ENCODE assay signal across 9 mouse cellular contexts in genomic region chr2:119047849-119048248, GRCm38 (mm10). TPM values are rescaled to one million over a fixed set of nuclear protein-coding genes. Genes with fewer than 3 reads are reported as not detected.
DNase-seq lines count a peak whose midpoint lies in the region; ATAC-seq and TF ChIP-seq lines count a peak whose summit lies in the region.
"Had no signal": no experiment of that assay in that cellular context is flagged by ENCODE, and none has a peak within 500 bp of the region (broad histone marks: within the 10 kb centered on the region; RNA-seq: fewer than 3 reads in every experiment).

No protein-coding gene starts in this region.

- no peaks in the 10 kb centered on the region for H3K9me3 ChIP-seq in heart, postnatal 0 days (replicated peaks; ENCODE audit: control insufficient read depth, low read length)
- H3K9me3 ChIP-seq in intestine, embryonic 14.5 days (ENCODE audit: control insufficient read depth, low read length), result no peaks in the 10 kb centered on the region
- H3K9me3 ChIP-seq in neural tube, embryonic 11.5 days (ENCODE audit: control insufficient read depth, low read length), result no peaks in the 10 kb centered on the region

- H3K9ac ChIP-seq in heart, postnatal 0 days (replicated peaks; ENCODE audit: low read depth, low read length), result peak overlapping the region; percentile 68
- H3K9ac ChIP-seq in intestine, embryonic 14.5 days (ENCODE audit: low read length), result peak overlapping the region; percentile 76
- H3K9ac ChIP-seq in neural tube, embryonic 11.5 days (ENCODE audit: low read length), result peak overlapping the region; percentile 73

- peak overlapping the region; percentile 69 for H3K4me2 ChIP-seq in heart, postnatal 0 days (ENCODE audit: low read depth, low read length)
- H3K4me2 ChIP-seq in intestine, embryonic 14.5 days (ENCODE audit: low read length), result peak overlapping the region; percentile 63
- H3K4me2 ChIP-seq in neural tube, embryonic 11.5 days (ENCODE audit: low read depth), result peak overlapping the region; percentile 47

- peaks cover 7% of the 10 kb centered on the region; the same call in 1 of the 2 replicates for H3K4me1 ChIP-seq in heart, postnatal 0 days (ENCODE audit: control insufficient read depth, insufficient read depth)
- 0 out of 2 replicates have a peak, but pooled peaks cover 3% of the 10 kb centered on the region for H3K4me1 ChIP-seq in intestine, embryonic 14.5 days (replicated peaks; ENCODE audit: control insufficient read depth, insufficient read depth, low read length)
- no peaks in the 10 kb centered on the region; the same call in 1 of the 2 replicates for H3K4me1 ChIP-seq in neural tube, embryonic 11.5 days (ENCODE audit: control insufficient read depth, insufficient read depth, low read length)

- ATAC-seq in heart, postnatal 0 days (ENCODE audit: insufficient read depth, low read depth), result no peak
- no peak for ATAC-seq in intestine, embryonic 14.5 days (replicated peaks; ENCODE audit: low FRiP score, low TSS enrichment, low read depth)
- ATAC-seq in neural tube, embryonic 11.5 days (ENCODE audit: insufficient read depth, low FRiP score, low TSS enrichment), result no peak

- no peak overlapping the region for H3K27ac ChIP-seq in heart, postnatal 0 days (ENCODE audit: low read depth)
- peak overlapping the region; percentile 92; the same call in 1 of the 2 replicates for H3K27ac ChIP-seq in intestine, embryonic 14.5 days (ENCODE audit: low read depth)
- no peak overlapping the region for H3K27ac ChIP-seq in neural tube, embryonic 11.5 days (ENCODE audit: low read depth, low read length)

- no peak for TF ChIP-seq CTCF in heart, postnatal 0 days (IDR thresholded peaks at IDR 0.05; ENCODE audit: low read depth)

- DNase-seq in heart, postnatal 0 days (ENCODE audit: low spot score), result no peak
- DNase-seq in heart, postnatal 4 days, result no peak
- peak; percentile 56 for DNase-seq in embryo, embryonic 10.5 days (ENCODE audit: low spot score)
- no peak for DNase-seq in intestine, embryonic 14.5 days (ENCODE audit: low spot score)
- DNase-seq in neural tube, embryonic 11.5 days (ENCODE audit: low spot score), result no peak
- DNase-seq in adrenal gland, adult 2 months, result no peak
- DNase-seq in right cerebral cortex, postnatal 4 days, result no peak
- no peak for DNase-seq in gastrocnemius, postnatal 25 days

- TF ChIP-seq EP300 in heart, postnatal 0 days (IDR thresholded peaks at IDR 0.05; ENCODE audit: low read depth), result no peak

- no peaks in the 10 kb centered on the region for H3K27me3 ChIP-seq in heart, postnatal 0 days (ENCODE audit: control insufficient read depth, insufficient read depth, low read length)
- H3K27me3 ChIP-seq in intestine, embryonic 14.5 days (replicated peaks; ENCODE audit: control insufficient read depth, insufficient read depth, low read length), result no peaks in the 10 kb centered on the region
- no peaks in the 10 kb centered on the region for H3K27me3 ChIP-seq in neural tube, embryonic 11.5 days (ENCODE audit: control insufficient read depth, insufficient read depth, low read length)
- H3K27me3 ChIP-seq: Patski had no signal

- H3K4me3 ChIP-seq in heart, postnatal 0 days (ENCODE audit: low read depth, low read length), result peak overlapping the region; percentile 84
- H3K4me3 ChIP-seq in intestine, embryonic 14.5 days (ENCODE audit: low read depth, low read length), result peak overlapping the region; percentile 81
- peak overlapping the region; percentile 74 for H3K4me3 ChIP-seq in neural tube, embryonic 11.5 days (ENCODE audit: low read depth, low read length)

- 20% methylated on average over 4 of the region's 4 CpGs for WGBS in heart, postnatal 0 days
- WGBS in intestine, embryonic 14.5 days, result 17% methylated on average over 4 of the region's 4 CpGs
- WGBS in neural tube, embryonic 11.5 days, result 19% methylated on average over 4 of the region's 4 CpGs

- H3K36me3 ChIP-seq in heart, postnatal 0 days (replicated peaks; ENCODE audit: control insufficient read depth, insufficient read depth, low read length), result no peaks in the 10 kb centered on the region
- no peaks in the 10 kb centered on the region for H3K36me3 ChIP-seq in intestine, embryonic 14.5 days (ENCODE audit: control insufficient read depth, insufficient read depth, low read length)
- H3K36me3 ChIP-seq in neural tube, embryonic 11.5 days (ENCODE audit: control insufficient read depth, insufficient read depth, low read length), result no peaks in the 10 kb centered on the region

RNA-seq across cellular contexts. Expression of gene Knl1, which starts 0.9 kb away (rescaled TPM):
- 9.1 and 50.5 TPM in 2 replicates for total RNA-seq in heart, postnatal 0 days (2014; rRNA removed; ENCODE audit: low replicate concordance)
- 12.6 and 14.5 TPM in 2 replicates for polyA plus RNA-seq in heart, postnatal 0 days (2015; fragmentation: Nextera tagmentation; extraction: Ambion mirVana)
- 10 to 100 TPM; 21.2 to 21.3 TPM for total RNA-seq in heart, postnatal 4 days (2021)
- polyA plus RNA-seq in intestine, embryonic 14.5 days (2014; fragmentation: Nextera tagmentation; extraction: Ambion mirVana), result 40.5 and 46.5 TPM in 2 replicates
- polyA plus RNA-seq in neural tube, embryonic 11.5 days (2014; fragmentation: Nextera tagmentation; extraction: Ambion mirVana), result 33.2 and 36.0 TPM in 2 replicates
- total RNA-seq in adrenal gland, adult 2 months (2021), result 1 to 10 TPM in 1 of 2 experiments, under 1 TPM in 1; 0.59 to 1.4 TPM
- polyA plus RNA-seq in adrenal gland, adult 2 months (2012; rRNA removed), result 0.06 and 0.08 TPM in 2 replicates
- total RNA-seq in gastrocnemius, postnatal 25 days (2021), result under 1 TPM; 0.28 to 0.88 TPM

RNA-seq across cellular contexts. Expression of gene Rpusd2, which starts 13.3 kb away (rescaled TPM):
- total RNA-seq in heart, postnatal 0 days (2014; rRNA removed; ENCODE audit: low replicate concordance), result 8.8 and 14.3 TPM in 2 replicates
- polyA plus RNA-seq in heart, postnatal 0 days (2015; fragmentation: Nextera tagmentation; extraction: Ambion mirVana), result 2.6 and 3.3 TPM in 2 replicates
- total RNA-seq in heart, postnatal 4 days (2021), result 1 to 10 TPM; 6.0 to 7.0 TPM
- 4.7 and 4.8 TPM in 2 replicates for polyA plus RNA-seq in intestine, embryonic 14.5 days (2014; fragmentation: Nextera tagmentation; extraction: Ambion mirVana)
- polyA plus RNA-seq in neural tube, embryonic 11.5 days (2014; fragmentation: Nextera tagmentation; extraction: Ambion mirVana), result 5.7 and 7.0 TPM in 2 replicates
- total RNA-seq in adrenal gland, adult 2 months (2021), result 1 to 10 TPM; 4.1 to 5.5 TPM
- 3.2 and 3.5 TPM in 2 replicates for polyA plus RNA-seq in adrenal gland, adult 2 months (2012; rRNA removed)
- 1 to 10 TPM; 2.4 to 2.5 TPM for total RNA-seq in gastrocnemius, postnatal 25 days (2021)

RNA-seq across cellular contexts. Expression of gene Ccdc32, which starts 18.7 kb away (rescaled TPM):
- 14.7 and 19.1 TPM in 2 replicates for total RNA-seq in heart, postnatal 0 days (2014; rRNA removed; ENCODE audit: low replicate concordance)
- polyA plus RNA-seq in heart, postnatal 0 days (2015; fragmentation: Nextera tagmentation; extraction: Ambion mirVana), result 20.7 and 21.1 TPM in 2 replicates
- total RNA-seq in heart, postnatal 4 days (2021), result 10 to 100 TPM; 11.6 to 14.6 TPM
- 20.9 and 21.0 TPM in 2 replicates for polyA plus RNA-seq in intestine, embryonic 14.5 days (2014; fragmentation: Nextera tagmentation; extraction: Ambion mirVana)
- 22.2 and 27.7 TPM in 2 replicates for polyA plus RNA-seq in neural tube, embryonic 11.5 days (2014; fragmentation: Nextera tagmentation; extraction: Ambion mirVana)
- 10 to 100 TPM; 13.1 to 21.5 TPM for total RNA-seq in adrenal gland, adult 2 months (2021)
- 3.3 and 3.8 TPM in 2 replicates for polyA plus RNA-seq in adrenal gland, adult 2 months (2012; rRNA removed)
- 1 to 10 TPM; 3.7 to 4.8 TPM for total RNA-seq in gastrocnemius, postnatal 25 days (2021)
